Mouse (Mus musculus) activated CD4-positive, CD25-positive, alpha-beta regulatory T cell, adult 4 months (primary cell): ENCODE results near the gene Galnt7. TPM values are rescaled to one million over a fixed set of nuclear protein-coding genes. Genes with fewer than 3 reads are reported as not detected.
A peak's percentile ranks its signal among the peaks of the same experiment; 100 is the strongest.

ENCODE experiments used
- ATAC-seq: one replicate; pipeline ENCODE4 v1.8.0; 2017
- polyA plus RNA-seq, 2 experiments: library from polyadenylated mRNA; unstranded; fragments of 100-300 nt; shearing (Covaris generic); gene quantifications; one replicate each; pipeline ENCODE4 v1.2.1; 2017

Galnt7 gene
- 10 to 100 TPM; 24.7 to 25.9 TPM for polyA plus RNA-seq

DNA sequence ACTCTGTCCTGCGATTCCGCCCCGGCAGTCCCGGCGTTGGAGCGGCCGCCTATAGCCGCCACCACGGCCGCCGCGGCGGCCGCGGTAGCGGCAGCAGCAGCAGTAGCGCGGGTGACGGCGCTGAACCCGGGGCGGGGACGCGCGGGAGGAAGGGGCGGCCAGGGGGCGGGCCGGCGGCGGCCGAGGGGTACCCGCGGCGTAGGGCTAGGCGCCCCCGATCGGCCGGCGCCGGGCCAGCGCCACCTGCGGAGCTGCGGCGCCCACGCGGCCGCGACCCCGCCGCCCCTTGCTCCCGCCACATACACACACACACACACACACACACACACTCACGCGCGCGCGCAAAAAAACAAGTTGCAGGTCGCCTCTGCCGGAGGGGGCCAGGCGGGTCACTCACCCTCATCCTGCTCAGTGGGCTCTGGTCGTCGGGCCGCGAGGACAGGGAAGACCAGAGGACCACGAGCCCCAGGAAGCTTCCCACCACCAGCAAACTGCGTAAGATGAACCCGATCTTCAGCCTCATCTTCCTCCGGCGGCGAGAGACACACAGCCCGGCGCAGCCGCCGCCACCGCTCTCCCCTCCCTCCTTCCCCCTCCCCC, at the start of gene Galnt7:
TSS of gene Galnt7 (minus strand) at position 577 of the 600 bp plus-strand sequence.
- peak; percentile 55 for ATAC-seq

GRCm38 (mm10) chr8:57688633-57689032, 35.8 kb upstream of the Galnt7 start:
- no peak for ATAC-seq

DNA sequence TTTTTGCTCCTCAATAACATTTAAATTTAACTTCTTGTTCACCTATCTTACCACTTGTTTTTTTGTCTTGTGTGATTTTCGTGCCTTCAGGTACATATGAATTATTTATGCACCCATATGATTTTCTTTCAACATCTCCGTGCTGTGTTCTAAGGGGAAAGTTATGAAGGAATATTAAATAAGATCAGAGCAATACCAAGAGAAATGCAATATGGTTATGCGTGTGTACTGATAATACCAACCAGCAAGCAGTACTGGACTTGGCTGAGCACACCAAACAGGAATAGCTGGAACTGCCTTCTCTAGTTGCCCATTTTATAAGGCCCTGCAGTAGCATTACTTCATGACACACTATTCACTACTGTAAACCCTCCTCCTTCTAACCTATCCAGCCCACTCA, 33.0 kb upstream of the Galnt7 start:
- no peak for ATAC-seq

GRCm38 (mm10) chr8:57680044-57680443, 27.2 kb upstream of the Galnt7 start:
- no peak for ATAC-seq

- no peak for ATAC-seq
These were observed 11.3 kb upstream of the Galnt7 start for GRCm38 (mm10) chr8:57664121-57664520.

GRCm38 (mm10) chr8:57660019-57660418, 7.2 kb upstream of the Galnt7 start:
- ATAC-seq: no peak

- ATAC-seq: no peak
These were observed 3.6 kb upstream of the Galnt7 start for GRCm38 (mm10) chr8:57656446-57656845.

- ATAC-seq: no peak
These were observed 1.3 kb upstream of the Galnt7 start for GRCm38 (mm10) chr8:57654146-57654545.

DNA sequence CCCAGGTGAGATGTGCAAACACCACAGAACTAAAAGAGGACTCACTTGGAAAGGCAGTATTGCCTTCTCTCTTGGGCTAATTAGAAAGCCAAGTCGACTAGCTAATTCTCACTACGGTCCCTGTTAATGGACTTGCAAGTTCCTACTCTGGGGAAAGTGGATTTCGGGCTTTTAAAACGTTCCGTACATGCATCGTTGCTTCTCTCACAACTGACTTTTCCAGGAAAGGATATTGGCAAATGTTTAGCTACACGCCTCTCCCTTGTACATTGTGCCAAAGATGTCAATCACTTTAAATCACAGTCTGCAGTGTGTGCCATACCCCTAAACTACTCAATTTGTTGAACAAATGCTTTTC, 915 bp upstream of the Galnt7 start:
- no peak for ATAC-seq

- ATAC-seq: peak; percentile 33
These were observed 380 bp upstream of the Galnt7 start for GRCm38 (mm10) chr8:57653056-57653767.

GRCm38 (mm10) chr8:57651689-57652455, 960 bp downstream of the Galnt7 start:
- peak; percentile 28 for ATAC-seq

DNA sequence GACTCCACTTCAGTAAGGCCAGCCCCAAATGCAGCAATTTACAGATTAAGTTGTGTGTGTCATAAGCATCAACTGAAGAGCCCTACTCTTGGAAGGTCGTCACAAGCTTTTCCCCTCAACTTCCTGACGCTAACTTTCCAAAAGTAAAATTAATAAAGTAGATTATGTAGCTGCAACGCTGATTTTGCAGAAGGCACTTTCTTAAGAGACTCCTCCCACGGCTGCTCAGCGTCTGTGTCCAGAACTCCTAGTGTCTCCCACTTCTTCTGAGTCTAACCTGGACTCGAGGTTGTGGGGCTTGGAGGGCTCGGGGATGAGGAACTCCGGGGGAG, 1.5 kb downstream of the Galnt7 start:
- ATAC-seq: no peak

- no peak for ATAC-seq
These were observed 2.6 kb downstream of the Galnt7 start for GRCm38 (mm10) chr8:57650216-57650615.

- ATAC-seq: no peak
These were observed 5.3 kb downstream of the Galnt7 start for GRCm38 (mm10) chr8:57647566-57647965.

GRCm38 (mm10) chr8:57644281-57644680, 8.6 kb downstream of the Galnt7 start:
- ATAC-seq: no peak

GRCm38 (mm10) chr8:57642722-57643121, 10.1 kb downstream of the Galnt7 start:
- ATAC-seq: no peak

- ATAC-seq: no peak
These were observed 13.9 kb downstream of the Galnt7 start for GRCm38 (mm10) chr8:57638925-57639324.

DNA sequence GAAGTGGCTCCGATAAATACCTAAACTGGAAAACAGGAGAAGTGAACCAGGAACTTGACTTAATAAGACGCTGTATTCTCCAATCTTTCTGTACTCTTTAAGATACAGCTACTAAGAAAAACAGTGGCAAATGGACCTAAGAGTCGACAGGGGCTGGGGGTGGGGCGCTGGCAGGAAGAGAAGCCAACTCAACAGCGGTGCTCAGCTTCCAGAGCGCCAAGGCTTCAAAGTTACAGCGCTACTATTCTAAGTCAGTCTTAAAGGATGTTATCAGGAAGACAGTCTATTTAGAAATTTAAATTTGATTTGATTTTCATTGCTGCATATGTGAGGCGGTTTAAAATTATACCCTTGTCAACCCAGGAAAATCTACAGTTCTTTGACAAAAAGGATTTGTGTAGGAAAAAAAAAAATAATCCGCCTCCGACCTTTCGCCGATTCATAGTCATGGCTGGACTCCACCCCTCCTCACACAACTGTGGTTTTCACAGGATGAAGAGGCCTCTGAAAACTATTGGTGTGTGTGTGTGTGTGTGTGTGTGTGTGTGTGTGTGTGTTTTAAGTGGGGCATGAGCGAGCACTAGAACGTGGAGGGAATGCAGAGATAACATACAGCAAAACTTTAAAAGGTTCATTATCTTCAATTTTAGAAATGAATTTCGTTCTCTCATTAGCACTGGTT, 15.1 kb downstream of the Galnt7 start:
- peak; percentile 72 for ATAC-seq

- ATAC-seq: no peak
These were observed 16.1 kb downstream of the Galnt7 start for GRCm38 (mm10) chr8:57636698-57637097.

- ATAC-seq: no peak
These were observed 16.6 kb downstream of the Galnt7 start for GRCm38 (mm10) chr8:57636281-57636680.

- no peak for ATAC-seq
These were observed 21.1 kb downstream of the Galnt7 start for GRCm38 (mm10) chr8:57631780-57632179.

DNA sequence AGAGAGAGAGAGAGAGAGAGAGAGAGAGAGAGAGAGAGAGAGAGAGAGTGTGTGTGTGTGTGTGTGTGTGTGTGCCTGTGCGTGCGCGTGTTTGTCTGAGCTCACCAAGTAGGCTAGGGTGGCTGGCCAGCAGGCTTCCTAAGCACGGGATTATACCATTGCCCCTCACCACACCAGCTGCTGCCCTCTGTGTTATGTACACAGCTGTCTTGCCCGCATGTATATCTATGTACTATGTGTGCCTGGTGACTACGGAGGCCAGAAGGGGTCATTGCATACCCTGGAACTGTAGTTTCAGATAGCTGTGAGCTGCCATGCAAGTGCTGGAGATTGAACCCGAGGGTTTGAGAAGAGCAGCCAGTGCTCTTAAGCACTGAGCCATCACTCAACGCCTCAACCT, 22.7 kb downstream of the Galnt7 start:
- no peak for ATAC-seq
